Mouse (Mus musculus): ENCODE data around the gene Strip1. TPM values are rescaled to one million over a fixed set of nuclear protein-coding genes. Genes with fewer than 3 reads are reported as not detected.

Strip1 gene
- polyA plus RNA-seq, 1 experiment, result 46.0 TPM

DNA sequence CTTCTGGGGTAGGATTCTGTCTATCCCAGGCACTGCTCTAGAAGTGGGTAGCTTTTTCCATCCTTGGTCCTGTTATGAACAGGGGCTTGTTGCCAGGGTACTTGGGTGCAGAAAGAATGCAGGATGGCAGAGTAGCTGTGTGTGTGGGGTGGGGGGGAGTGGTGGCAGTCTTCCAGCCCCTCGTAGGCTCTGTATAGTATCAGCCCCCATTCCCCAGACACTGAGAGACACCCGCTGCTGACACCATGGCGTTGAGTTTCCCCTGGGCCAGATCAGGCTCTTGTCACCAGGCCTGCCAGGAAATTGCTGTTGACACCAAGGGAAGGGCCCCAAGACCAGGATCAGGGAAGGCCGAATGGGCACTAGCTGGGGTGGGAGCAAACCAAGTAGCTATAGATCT lies 62.8 kb downstream of the Strip1 start:
- H3K4me3 ChIP-seq (ENCODE audit: insufficient read depth, low read depth, low read length), result no peak overlapping the region
- TF ChIP-seq CTCF (conservative IDR thresholded peaks at IDR 0.05; ENCODE audit: insufficient read depth, insufficient read length, low read depth, low read length), result no peak
- TF ChIP-seq POLR2A (IDR thresholded peaks at IDR 0.05; ENCODE audit: low read depth, low read length), result no peak
- H3K27ac ChIP-seq (ENCODE audit: insufficient read depth, low read depth, low read length), result no peak overlapping the region
- no peak for DNase-seq
- H3K4me1 ChIP-seq (ENCODE audit: control insufficient read depth, insufficient read depth, low read length), result no peaks in the 10 kb centered on the region
- no peaks in the 10 kb centered on the region for H3K36me3 ChIP-seq (ENCODE audit: control insufficient read depth, insufficient read depth, low read length)
- 77% methylated on average over 4 of the region's 4 CpGs for WGBS
- H3K27me3 ChIP-seq (replicated peaks; ENCODE audit: control insufficient read depth, insufficient read depth, low read length), result no peaks in the 10 kb centered on the region

- H3K4me3 ChIP-seq (ENCODE audit: insufficient read depth, low read depth, low read length), result no peak overlapping the region
- H3K36me3 ChIP-seq (ENCODE audit: control insufficient read depth, insufficient read depth, low read length), result no peaks in the 10 kb centered on the region
- peak; percentile 39 for DNase-seq
- no peak for TF ChIP-seq POLR2A (IDR thresholded peaks at IDR 0.05; ENCODE audit: low read depth, low read length)
- no peak for TF ChIP-seq CTCF (conservative IDR thresholded peaks at IDR 0.05; ENCODE audit: insufficient read depth, insufficient read length, low read depth, low read length)
- no peaks in the 10 kb centered on the region for H3K27me3 ChIP-seq (replicated peaks; ENCODE audit: control insufficient read depth, insufficient read depth, low read length)
- H3K4me1 ChIP-seq (ENCODE audit: control insufficient read depth, insufficient read depth, low read length), result no peaks in the 10 kb centered on the region
- WGBS, result 58% methylated on average over 7 of the region's 7 CpGs
- H3K27ac ChIP-seq (ENCODE audit: insufficient read depth, low read depth, low read length), result no peak overlapping the region
These were observed 63.7 kb downstream of the Strip1 start for GRCm38 (mm10) chr3:107567766-107568165.

GRCm38 (mm10) chr3:107565331-107565730 lies 66.2 kb downstream of the Strip1 start:
- WGBS, result 47% methylated on average over 3 of the region's 3 CpGs
- Histone ChIP-seq H3K4me3 (ENCODE audit: insufficient read depth, low read depth, low read length) (no peak overlapping the region), H3K36me3 (ENCODE audit: control insufficient read depth, insufficient read depth, low read length) (no peaks in the 10 kb centered on the region), H3K27me3 (replicated peaks; ENCODE audit: control insufficient read depth, insufficient read depth, low read length) (no peaks in the 10 kb centered on the region), H3K4me1 (ENCODE audit: control insufficient read depth, insufficient read depth, low read length) (no peaks in the 10 kb centered on the region), H3K27ac (ENCODE audit: insufficient read depth, low read depth, low read length) (no peak overlapping the region)
- DNase-seq, result no peak
- TF ChIP-seq POLR2A (IDR thresholded peaks at IDR 0.05; ENCODE audit: low read depth, low read length), result no peak

DNA sequence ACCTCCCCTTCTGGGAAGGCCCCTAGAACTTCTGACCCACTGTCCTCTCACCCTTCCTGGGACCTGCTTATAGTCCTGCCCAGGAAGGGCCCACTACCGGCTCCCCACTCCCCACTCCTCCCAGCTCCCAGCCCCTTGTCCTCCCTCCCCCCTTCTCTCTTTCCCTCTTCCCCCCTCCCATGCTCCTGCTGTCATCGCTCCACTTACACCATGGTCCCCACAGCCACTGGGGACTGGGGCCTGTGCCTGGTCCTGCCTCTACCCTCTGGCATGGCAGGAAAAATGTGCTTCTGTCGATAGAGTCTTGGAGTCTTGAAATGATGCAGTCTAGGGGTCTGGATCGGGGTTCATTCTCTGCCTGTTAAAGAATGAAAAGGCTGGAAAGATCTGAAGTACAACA lies 67.6 kb downstream of the Strip1 start:
- DNase-seq, result no peak
- no peak for TF ChIP-seq CTCF (conservative IDR thresholded peaks at IDR 0.05; ENCODE audit: insufficient read depth, insufficient read length, low read depth, low read length)
- no peak for TF ChIP-seq POLR2A (IDR thresholded peaks at IDR 0.05; ENCODE audit: low read depth, low read length)
- H3K36me3 ChIP-seq (ENCODE audit: control insufficient read depth, insufficient read depth, low read length), result no peaks in the 10 kb centered on the region
- no peaks in the 10 kb centered on the region for H3K27me3 ChIP-seq (replicated peaks; ENCODE audit: control insufficient read depth, insufficient read depth, low read length)
- no peak overlapping the region for H3K4me3 ChIP-seq (ENCODE audit: insufficient read depth, low read depth, low read length)
- H3K27ac ChIP-seq (ENCODE audit: insufficient read depth, low read depth, low read length), result no peak overlapping the region
- 76% methylated on average over 4 of the region's 4 CpGs for WGBS
- H3K4me1 ChIP-seq (ENCODE audit: control insufficient read depth, insufficient read depth, low read length), result no peaks in the 10 kb centered on the region

DNA sequence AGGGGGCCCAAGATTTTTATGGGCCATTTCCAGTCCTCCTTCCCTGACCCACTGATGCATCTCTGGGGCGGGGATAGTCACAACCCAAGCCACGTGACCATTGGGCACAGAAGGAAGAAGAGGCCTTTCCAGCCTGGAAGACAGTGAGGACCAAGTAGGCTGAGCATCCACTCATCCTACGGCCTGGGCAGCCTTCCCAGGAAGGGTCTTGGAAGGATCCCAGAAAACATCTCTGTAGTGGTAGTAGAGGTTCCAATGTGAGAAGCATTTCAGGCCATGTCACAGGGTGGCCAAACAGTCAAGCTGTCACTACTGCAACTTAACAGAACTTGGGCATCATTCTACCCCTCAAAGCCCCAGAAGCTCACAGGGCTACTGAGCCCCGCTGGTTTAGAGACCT lies 68.9 kb downstream of the Strip1 start:
- Histone ChIP-seq H3K36me3 (ENCODE audit: control insufficient read depth, insufficient read depth, low read length) (no peaks in the 10 kb centered on the region), H3K27ac (ENCODE audit: insufficient read depth, low read depth, low read length) (no peak overlapping the region), H3K4me1 (ENCODE audit: control insufficient read depth, insufficient read depth, low read length) (no peaks in the 10 kb centered on the region), H3K27me3 (replicated peaks; ENCODE audit: control insufficient read depth, insufficient read depth, low read length) (no peaks in the 10 kb centered on the region), H3K4me3 (ENCODE audit: insufficient read depth, low read depth, low read length) (no peak overlapping the region)
- 84% methylated on average over 4 of the region's 4 CpGs for WGBS
- TF ChIP-seq CTCF (conservative IDR thresholded peaks at IDR 0.05; ENCODE audit: insufficient read depth, insufficient read length, low read depth, low read length), result no peak
- no peak for DNase-seq

Other genes with a start within 250 kb of the Strip1 start
- gene Kcnc4, start 172.1 kb downstream of the Strip1 start, polyA plus RNA-seq (2012; rRNA removed), result 0.20 and 0.78 TPM in 2 replicates
- gene Slc6a17, start 113.7 kb downstream of the Strip1 start, polyA plus RNA-seq (2012; rRNA removed), result 16.0 and 19.2 TPM in 2 replicates
- gene Ubl4b, start 76.6 kb downstream of the Strip1 start, polyA plus RNA-seq (2012; rRNA removed), result 0.06 TPM in 1 of 2 replicates, not detected in the other
- not detected in 2 replicates for gene Alx3, start 36.7 kb downstream of the Strip1 start, polyA plus RNA-seq (2012; rRNA removed)
- gene Gm10961, start 372 bp downstream of the Strip1 start, polyA plus RNA-seq (2012; rRNA removed), result not detected in 2 replicates
- 88.6 and 101 TPM in 2 replicates for gene Ahcyl1, start 64.9 kb upstream of the Strip1 start, polyA plus RNA-seq (2012; rRNA removed)
- 10.7 and 12.4 TPM in 2 replicates for gene Csf1, start 128.8 kb upstream of the Strip1 start, polyA plus RNA-seq (2012; rRNA removed)
- 0.72 TPM in 2 replicates for gene Eps8l3, start 245.5 kb upstream of the Strip1 start, polyA plus RNA-seq (2012; rRNA removed)

Measured in kidney, adult 2 months (tissue).